Mouse (Mus musculus): ENCODE measurements at regions not wholly inside any gene's neighbourhood (a gene's known extent, or its start where the extent isn't known, plus 50 kb on each side); places are given as distances from the start of the nearest gene placed in this dataset.

- H3K4me3 ChIP-seq (ENCODE audit: low read length): no peak overlapping the region
- 53% methylated on average over 10 of the region's 10 CpGs for WGBS
- H3K9me3 ChIP-seq (replicated peaks; ENCODE audit: control insufficient read depth, low read length): no peaks in the 10 kb centered on the region; the same call in 1 of the 2 replicates
- ATAC-seq (replicated peaks; ENCODE audit: extremely low read depth, insufficient read depth, low FRiP score): peak; percentile 65
- H3K27ac ChIP-seq (ENCODE audit: low read length): no peak overlapping the region; the same call in 1 of the 2 replicates
- no peak overlapping the region for H3K4me2 ChIP-seq (ENCODE audit: low read depth, low read length)
- no peaks in the 10 kb centered on the region for H3K36me3 ChIP-seq (ENCODE audit: control insufficient read depth, insufficient read depth)
- no peaks in the 10 kb centered on the region for H3K4me1 ChIP-seq (ENCODE audit: control insufficient read depth, insufficient read depth, low read length)
- no peaks in the 10 kb centered on the region for H3K27me3 ChIP-seq (ENCODE audit: control insufficient read depth, insufficient read depth, low read length)
- no peak overlapping the region for H3K9ac ChIP-seq (ENCODE audit: low read length)
Observed at GRCm38 (mm10) chr1:133549816-133550215, 60.3 kb downstream of the Snrpe start.

- H3K27ac ChIP-seq (ENCODE audit: low read length): no peak overlapping the region; the same call in 1 of the 2 replicates
- H3K36me3 ChIP-seq (ENCODE audit: control insufficient read depth, insufficient read depth): no peaks in the 10 kb centered on the region
- H3K27me3 ChIP-seq (ENCODE audit: control insufficient read depth, insufficient read depth, low read length): no peaks in the 10 kb centered on the region
- no peak for ATAC-seq (replicated peaks; ENCODE audit: extremely low read depth, insufficient read depth, low FRiP score)
- no peak overlapping the region for H3K4me2 ChIP-seq (ENCODE audit: low read depth, low read length)
- H3K4me3 ChIP-seq (ENCODE audit: low read length): no peak overlapping the region
- no peak overlapping the region for H3K9ac ChIP-seq (ENCODE audit: low read length)
- no peaks in the 10 kb centered on the region for H3K4me1 ChIP-seq (ENCODE audit: control insufficient read depth, insufficient read depth, low read length)
- H3K9me3 ChIP-seq (replicated peaks; ENCODE audit: control insufficient read depth, low read length): no peaks in the 10 kb centered on the region; the same call in 1 of the 2 replicates
- WGBS: 56% methylated on average over 2 of the region's 2 CpGs
Observed at GRCm38 (mm10) chr1:133548971-133549370, 61.1 kb downstream of the Snrpe start.

- H3K27me3 ChIP-seq (ENCODE audit: control insufficient read depth, insufficient read depth, low read length): no peaks in the 10 kb centered on the region
- H3K9me3 ChIP-seq (replicated peaks; ENCODE audit: control insufficient read depth, low read length): no peaks in the 10 kb centered on the region
- WGBS: 81% methylated on average over 3 of the region's 3 CpGs
- H3K4me2 ChIP-seq (ENCODE audit: low read depth, low read length): no peak overlapping the region
- H3K4me1 ChIP-seq (ENCODE audit: control insufficient read depth, insufficient read depth, low read length): no peaks in the 10 kb centered on the region
- H3K27ac ChIP-seq (ENCODE audit: low read length): no peak overlapping the region
- no peak overlapping the region for H3K9ac ChIP-seq (ENCODE audit: low read length)
- no peak for ATAC-seq (replicated peaks; ENCODE audit: extremely low read depth, insufficient read depth, low FRiP score)
- H3K36me3 ChIP-seq (ENCODE audit: control insufficient read depth, insufficient read depth): no peaks in the 10 kb centered on the region
- no peak overlapping the region for H3K4me3 ChIP-seq (ENCODE audit: low read length)
Observed at GRCm38 (mm10) chr1:133547541-133547940, 62.5 kb downstream of the Snrpe start.

- no peaks in the 10 kb centered on the region for H3K27me3 ChIP-seq (ENCODE audit: control insufficient read depth, insufficient read depth, low read length)
- H3K4me3 ChIP-seq (ENCODE audit: low read length): no peak overlapping the region
- 63% methylated on average over 9 of the region's 9 CpGs for WGBS
- H3K4me1 ChIP-seq (ENCODE audit: control insufficient read depth, insufficient read depth, low read length): no peaks in the 10 kb centered on the region
- no peak for ATAC-seq (replicated peaks; ENCODE audit: extremely low read depth, insufficient read depth, low FRiP score)
- no peak overlapping the region for H3K9ac ChIP-seq (ENCODE audit: low read length)
- no peaks in the 10 kb centered on the region for H3K36me3 ChIP-seq (ENCODE audit: control insufficient read depth, insufficient read depth)
- no peaks in the 10 kb centered on the region for H3K9me3 ChIP-seq (replicated peaks; ENCODE audit: control insufficient read depth, low read length)
- no peak overlapping the region for H3K27ac ChIP-seq (ENCODE audit: low read length)
- H3K4me2 ChIP-seq (ENCODE audit: low read depth, low read length): no peak overlapping the region
Observed at GRCm38 (mm10) chr1:133544996-133545395, 65.1 kb downstream of the Snrpe start.

- no peaks in the 10 kb centered on the region for H3K4me1 ChIP-seq (ENCODE audit: control insufficient read depth, insufficient read depth, low read length)
- H3K9me3 ChIP-seq (replicated peaks; ENCODE audit: control insufficient read depth, low read length): no peaks in the 10 kb centered on the region; the same call in 1 of the 2 replicates
- H3K27ac ChIP-seq (ENCODE audit: low read length): no peak overlapping the region
- H3K27me3 ChIP-seq (ENCODE audit: control insufficient read depth, insufficient read depth, low read length): no peaks in the 10 kb centered on the region
- no peak for ATAC-seq (replicated peaks; ENCODE audit: extremely low read depth, insufficient read depth, low FRiP score)
- 78% methylated on average over 10 of the region's 10 CpGs for WGBS
- no peaks in the 10 kb centered on the region for H3K36me3 ChIP-seq (ENCODE audit: control insufficient read depth, insufficient read depth)
- H3K9ac ChIP-seq (ENCODE audit: low read length): no peak overlapping the region
- no peak overlapping the region for H3K4me2 ChIP-seq (ENCODE audit: low read depth, low read length)
- no peak overlapping the region for H3K4me3 ChIP-seq (ENCODE audit: low read length)
Observed at GRCm38 (mm10) chr1:133543751-133544150, 66.3 kb downstream of the Snrpe start.

- Histone ChIP-seq H3K36me3 (ENCODE audit: control insufficient read depth, insufficient read depth) (no peaks in the 10 kb centered on the region), H3K9me3 (replicated peaks; ENCODE audit: control insufficient read depth, low read length) (no peaks in the 10 kb centered on the region; the same call in 1 of the 2 replicates), H3K4me2 (ENCODE audit: low read depth, low read length) (no peak overlapping the region), H3K27ac (ENCODE audit: low read length) (no peak overlapping the region; the same call in 1 of the 2 replicates), H3K9ac (ENCODE audit: low read length) (no peak overlapping the region), H3K4me1 (ENCODE audit: control insufficient read depth, insufficient read depth, low read length) (no peaks in the 10 kb centered on the region), H3K4me3 (ENCODE audit: low read length) (no peak overlapping the region), H3K27me3 (ENCODE audit: control insufficient read depth, insufficient read depth, low read length) (no peaks in the 10 kb centered on the region)
- 72% methylated on average over 15 of the region's 15 CpGs for WGBS
- no peak; the same call in 1 of the 2 replicates for ATAC-seq (replicated peaks; ENCODE audit: extremely low read depth, insufficient read depth, low FRiP score)
Observed at GRCm38 (mm10) chr1:133541996-133542775, 67.9 kb downstream of the Snrpe start.

GRCm38 (mm10) chr1:133530698-133531097, 79.4 kb downstream of the Snrpe start:
- H3K36me3 ChIP-seq (ENCODE audit: control insufficient read depth, insufficient read depth): no peaks in the 10 kb centered on the region
- H3K27me3 ChIP-seq (ENCODE audit: control insufficient read depth, insufficient read depth, low read length): no peaks in the 10 kb centered on the region
- H3K4me2 ChIP-seq (ENCODE audit: low read depth, low read length): no peak overlapping the region
- no peaks in the 10 kb centered on the region for H3K9me3 ChIP-seq (replicated peaks; ENCODE audit: control insufficient read depth, low read length)
- H3K4me1 ChIP-seq (ENCODE audit: control insufficient read depth, insufficient read depth, low read length): no peaks in the 10 kb centered on the region
- no peak for ATAC-seq (replicated peaks; ENCODE audit: extremely low read depth, insufficient read depth, low FRiP score)
- H3K27ac ChIP-seq (ENCODE audit: low read length): no peak overlapping the region
- no peak overlapping the region for H3K9ac ChIP-seq (ENCODE audit: low read length)
- H3K4me3 ChIP-seq (ENCODE audit: low read length): no peak overlapping the region

GRCm38 (mm10) chr1:133529817-133530216, 80.3 kb downstream of the Snrpe start:
- no peak for ATAC-seq (replicated peaks; ENCODE audit: extremely low read depth, insufficient read depth, low FRiP score)
- Histone ChIP-seq H3K4me1 (ENCODE audit: control insufficient read depth, insufficient read depth, low read length) (no peaks in the 10 kb centered on the region), H3K27ac (ENCODE audit: low read length) (no peak overlapping the region), H3K9ac (ENCODE audit: low read length) (no peak overlapping the region), H3K4me2 (ENCODE audit: low read depth, low read length) (no peak overlapping the region), H3K36me3 (ENCODE audit: control insufficient read depth, insufficient read depth) (no peaks in the 10 kb centered on the region), H3K9me3 (replicated peaks; ENCODE audit: control insufficient read depth, low read length) (no peaks in the 10 kb centered on the region), H3K27me3 (ENCODE audit: control insufficient read depth, insufficient read depth, low read length) (no peaks in the 10 kb centered on the region), H3K4me3 (ENCODE audit: low read length) (no peak overlapping the region)
- 88% methylated on average over 10 of the region's 10 CpGs for WGBS

GRCm38 (mm10) chr1:133527651-133528385, 82.3 kb downstream of the Snrpe start:
- no peaks in the 10 kb centered on the region for H3K36me3 ChIP-seq (ENCODE audit: control insufficient read depth, insufficient read depth)
- no peak overlapping the region for H3K4me3 ChIP-seq (ENCODE audit: low read length)
- ATAC-seq (replicated peaks; ENCODE audit: extremely low read depth, insufficient read depth, low FRiP score): no peak
- H3K27me3 ChIP-seq (ENCODE audit: control insufficient read depth, insufficient read depth, low read length): no peaks in the 10 kb centered on the region
- H3K27ac ChIP-seq (ENCODE audit: low read length): no peak overlapping the region
- H3K9ac ChIP-seq (ENCODE audit: low read length): no peak overlapping the region
- WGBS: 55% methylated on average over 7 of the region's 7 CpGs
- no peak overlapping the region for H3K4me2 ChIP-seq (ENCODE audit: low read depth, low read length)
- no peaks in the 10 kb centered on the region for H3K4me1 ChIP-seq (ENCODE audit: control insufficient read depth, insufficient read depth, low read length)
- H3K9me3 ChIP-seq (replicated peaks; ENCODE audit: control insufficient read depth, low read length): no peaks in the 10 kb centered on the region
